Mouse (Mus musculus) gastrocnemius, postnatal 4 days (tissue): ENCODE measurements around the gene Telo2. TPM values are rescaled to one million over a fixed set of nuclear protein-coding genes. Genes with fewer than 3 reads are reported as not detected.

Source experiments
- DNase-seq, 2 experiments: peaks; one replicate each; pipeline ENCODE4 v3.0.0; 2021 to 2022; ENCODE audit warnings: low spot score in 2 of 2, mixed read lengths in 2 of 2
- total RNA-seq, 2 experiments: library from RNA; stranded (reverse); gene quantifications; 2 replicates each; pipeline ENCODE4 v1.2.3; 2021

Gene Telo2
- total RNA-seq, 2 experiments from 2014 or later = 23.5 to 27.8 TPM

GRCm38 (mm10) chr17:25107786-25108185, 8.0 kb downstream of the Telo2 start:
- no peak for DNase-seq

DNA sequence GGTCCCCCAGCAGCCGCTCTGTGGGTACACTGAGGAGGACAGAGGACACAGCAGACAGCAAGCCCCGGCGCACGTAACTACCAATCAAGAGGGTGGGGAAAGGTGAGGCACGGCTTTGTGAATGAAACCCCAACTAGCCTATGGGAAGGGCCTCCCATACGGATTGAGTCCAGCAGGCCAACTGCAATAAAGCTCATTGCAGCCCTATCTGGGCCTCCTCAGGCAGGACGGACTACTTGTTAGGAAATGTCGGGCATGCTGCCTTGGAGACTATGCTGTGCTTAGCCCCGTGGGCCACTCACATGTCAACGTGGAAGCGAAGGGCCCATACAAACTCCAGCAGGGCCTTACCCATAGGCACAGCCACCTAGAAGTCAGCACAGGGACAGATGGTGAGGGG, 14.4 kb downstream of the Telo2 start:
- DNase-seq = no peak

- no peak for DNase-seq
Observed at GRCm38 (mm10) chr17:25100052-25100451, 15.7 kb downstream of the Telo2 start.

DNA sequence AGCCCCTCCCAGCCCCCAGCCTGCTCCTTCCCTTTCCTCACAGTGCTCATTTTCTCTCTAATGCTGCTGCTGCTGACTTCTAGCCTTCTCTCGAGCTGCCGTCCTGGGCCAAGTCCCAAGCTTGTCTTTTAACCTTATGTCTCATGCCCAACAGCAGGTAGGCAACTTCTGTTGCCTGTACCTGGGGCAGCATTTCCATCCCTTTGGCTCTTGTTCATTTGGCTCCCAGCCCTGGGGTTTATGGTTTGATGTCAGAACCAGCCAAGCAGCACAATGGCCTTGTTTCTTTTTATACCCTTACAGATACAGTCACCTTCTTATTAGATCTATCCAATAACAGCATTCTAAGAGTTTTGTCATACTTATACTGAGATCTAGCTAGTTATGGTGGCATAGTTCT, 19.5 kb downstream of the Telo2 start:
- DNase-seq = no peak

GRCm38 (mm10) chr17:25090450-25090849, 25.3 kb downstream of the Telo2 start:
- no peak for DNase-seq

DNA sequence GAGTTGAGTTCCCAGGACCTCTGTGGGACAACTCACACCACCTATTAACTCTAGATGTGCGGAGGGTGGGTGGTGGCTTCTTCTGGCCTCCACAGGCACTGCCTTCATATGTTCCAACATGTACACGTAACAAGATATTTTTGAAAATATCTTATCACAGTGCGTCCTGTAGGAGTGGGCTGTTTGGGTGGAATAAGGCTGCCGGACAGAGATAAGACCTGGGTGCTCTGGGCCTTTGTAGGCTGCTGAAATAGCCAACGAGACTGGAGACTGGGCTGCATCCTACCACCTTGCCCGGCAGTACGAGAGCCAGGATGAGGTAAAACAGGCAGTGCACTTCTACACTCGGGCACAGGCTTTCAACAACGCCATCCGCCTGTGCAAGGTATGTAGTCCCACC, 26.6 kb downstream of the Telo2 start:
- no peak for DNase-seq

- no peak for DNase-seq
Observed at GRCm38 (mm10) chr17:25086724-25087123, 29.0 kb downstream of the Telo2 start.

GRCm38 (mm10) chr17:25084835-25085385, 30.9 kb downstream of the Telo2 start:
- peak in 1 of 2 experiments; percentile 30 for DNase-seq

- peak in 1 of 2 experiments; percentile 71 for DNase-seq
Observed at GRCm38 (mm10) chr17:25083444-25083931, 32.3 kb downstream of the Telo2 start, which contains the start of gene Tmem204. Tmem204 (minus strand) TSS chr17:25083591.

DNA sequence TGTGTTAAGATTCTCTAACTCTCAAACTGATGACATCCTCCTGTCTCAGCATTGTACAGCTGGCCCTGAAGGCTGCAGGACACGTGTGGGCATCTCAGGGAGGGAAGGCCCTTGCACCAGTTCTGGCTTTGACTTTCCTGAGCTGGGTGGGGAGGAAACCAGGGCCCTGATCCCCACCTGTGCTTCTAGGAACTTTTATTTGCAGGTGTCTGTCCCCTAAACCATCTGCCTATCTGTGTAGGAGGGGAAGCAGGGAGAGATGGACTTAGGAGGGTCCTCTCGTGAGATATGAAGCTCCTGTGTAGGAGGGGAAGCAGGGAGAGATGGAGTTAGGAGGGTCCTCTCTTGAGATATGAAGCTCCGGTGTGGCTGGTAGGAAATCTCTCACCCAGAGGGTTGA, 32.9 kb downstream of the Telo2 start:
- DNase-seq = no peak

DNA sequence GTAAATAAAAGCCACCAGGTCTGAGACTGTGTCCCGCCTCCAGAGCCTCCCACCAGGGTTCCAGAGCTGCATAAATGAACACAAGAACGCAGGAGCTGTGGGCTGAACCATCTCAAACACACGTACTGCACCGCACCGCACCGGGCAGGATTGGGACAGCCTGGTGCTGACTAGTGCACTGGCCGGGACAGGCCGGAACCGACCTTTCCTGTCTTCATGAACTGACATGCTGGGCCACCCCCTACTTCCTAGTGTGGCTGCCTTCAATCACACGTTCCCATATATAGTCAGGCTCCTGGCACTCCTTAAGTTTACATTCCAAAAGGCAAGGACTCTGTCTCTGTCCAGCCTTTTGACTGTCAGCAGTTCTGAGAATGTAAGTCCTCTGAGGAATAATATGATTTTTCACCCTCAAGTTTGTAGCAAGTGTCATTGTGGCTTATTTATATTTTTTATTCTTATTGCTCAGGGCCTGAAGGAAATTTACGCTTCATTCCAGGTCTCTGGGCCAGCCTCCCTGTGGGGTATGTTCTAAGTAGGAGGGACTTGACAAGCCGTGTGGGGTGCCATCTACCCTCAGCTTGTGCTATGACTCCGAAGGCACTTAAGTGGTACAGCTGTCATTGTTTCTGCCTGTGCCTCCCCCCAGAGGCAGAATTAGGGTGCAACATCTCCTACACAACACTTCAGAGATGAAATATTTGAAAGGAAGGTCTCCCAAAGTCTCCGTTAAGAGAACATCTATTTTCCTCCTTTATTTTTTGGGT, 33.5 kb downstream of the Telo2 start:
- DNase-seq = no peak

DNA sequence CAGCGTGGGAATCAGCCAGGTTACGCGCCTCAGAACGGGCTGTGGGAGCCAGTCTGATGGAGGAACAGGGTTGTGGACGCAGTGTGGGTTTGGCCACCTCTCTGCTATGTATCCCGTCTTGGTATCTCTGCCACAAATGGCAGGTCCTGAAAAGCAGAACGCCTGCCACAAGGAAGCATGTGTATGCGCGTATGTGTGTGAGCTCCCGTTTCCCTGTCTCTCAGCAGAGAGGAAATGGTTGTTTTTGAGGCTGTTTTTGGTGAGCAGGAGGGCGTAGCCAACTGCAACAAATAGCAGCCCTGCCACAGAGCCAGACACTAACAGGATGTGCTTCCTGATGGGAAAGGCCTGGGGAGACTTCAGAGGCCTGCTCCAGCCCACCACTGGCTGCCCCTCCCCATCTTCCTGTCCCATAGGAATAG, 34.8 kb downstream of the Telo2 start:
- DNase-seq = no peak

GRCm38 (mm10) chr17:25080210-25080609, 35.6 kb downstream of the Telo2 start:
- DNase-seq = no peak

GRCm38 (mm10) chr17:25077771-25078372, 37.9 kb downstream of the Telo2 start:
- DNase-seq = peak in 1 of 2 experiments; percentile 72

DNA sequence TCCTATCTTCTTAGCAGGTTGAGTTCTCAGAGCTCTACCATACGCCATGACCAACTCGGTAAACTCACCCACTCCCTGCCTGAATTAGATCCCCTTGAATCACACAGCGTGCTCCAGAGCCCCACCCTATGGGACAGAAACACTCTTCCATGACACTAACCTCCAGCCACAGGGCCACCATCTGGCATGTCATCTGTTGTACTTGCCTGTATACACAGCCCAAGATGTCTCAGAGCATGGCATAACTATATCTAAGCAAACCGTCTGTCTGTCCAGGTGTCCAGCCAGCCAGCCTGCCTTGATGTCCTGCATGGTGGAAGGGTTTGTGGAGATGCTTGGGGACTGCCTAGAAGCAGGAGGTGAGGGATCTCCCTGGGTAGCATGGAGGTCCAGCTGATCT, 38.9 kb downstream of the Telo2 start:
- no peak for DNase-seq

GRCm38 (mm10) chr17:25068690-25069089, 47.1 kb downstream of the Telo2 start:
- DNase-seq = no peak

- DNase-seq = no peak
Observed at GRCm38 (mm10) chr17:25067442-25067851, 48.3 kb downstream of the Telo2 start.

GRCm38 (mm10) chr17:25066595-25066994, 49.2 kb downstream of the Telo2 start:
- DNase-seq = no peak

DNA sequence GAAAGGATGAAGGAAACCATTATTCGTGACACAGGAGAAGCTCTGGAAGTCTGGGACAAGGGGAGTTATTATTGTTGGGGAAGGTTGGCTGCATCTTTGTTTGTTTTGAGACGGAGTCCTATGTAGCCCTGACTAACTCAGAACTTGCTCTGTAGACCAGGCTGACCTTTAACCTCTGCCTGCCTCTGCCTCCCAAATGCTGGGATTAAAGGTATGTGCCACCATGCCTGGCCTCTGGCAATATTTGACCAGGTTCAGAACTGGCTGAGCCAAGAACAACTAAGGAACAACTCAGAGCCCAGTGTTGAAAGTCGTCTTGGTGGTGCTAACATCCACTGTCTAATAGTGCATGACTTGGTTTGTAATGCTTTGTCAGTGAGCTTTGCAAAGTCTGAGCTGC, 50.6 kb downstream of the Telo2 start:
- no peak for DNase-seq

DNA sequence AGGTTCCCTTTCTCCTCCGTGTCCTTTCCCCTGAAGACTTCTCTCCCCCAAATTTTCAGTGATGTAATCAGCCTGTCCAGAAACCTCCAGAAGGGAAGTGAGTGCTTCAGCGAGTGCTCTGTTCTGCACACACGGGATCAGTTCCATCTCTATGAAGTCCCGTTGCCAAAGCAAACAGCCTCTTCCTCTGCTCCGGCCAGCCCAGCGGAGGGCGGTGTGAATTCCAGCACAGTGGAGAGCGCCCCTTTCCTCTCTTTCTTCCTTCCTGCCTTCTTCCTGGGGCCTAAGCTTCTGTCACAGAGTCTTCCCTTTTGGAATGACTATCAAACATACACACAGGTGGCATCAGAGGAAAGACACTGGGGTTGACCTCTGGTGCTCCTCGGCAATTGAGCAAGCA, 51.4 kb downstream of the Telo2 start:
- peak in 1 of 2 experiments; percentile 56 for DNase-seq

GRCm38 (mm10) chr17:25063872-25064271, 51.9 kb downstream of the Telo2 start:
- DNase-seq = no peak

GRCm38 (mm10) chr17:25063261-25063660, 52.5 kb downstream of the Telo2 start:
- no peak for DNase-seq
